Mouse (Mus musculus) c-Kit-positive CD71-positive TER-119-positive erythroid progenitor cells, embryonic 14.5 days (primary cell): ENCODE data around the gene Zfp652.

Experiments used
- DNase-seq: peaks from one replicate; pipeline ENCODE4 v3.0.0-alpha.2; 2013; ENCODE audit warnings: low spot score

The Zfp652 gene

DNA sequence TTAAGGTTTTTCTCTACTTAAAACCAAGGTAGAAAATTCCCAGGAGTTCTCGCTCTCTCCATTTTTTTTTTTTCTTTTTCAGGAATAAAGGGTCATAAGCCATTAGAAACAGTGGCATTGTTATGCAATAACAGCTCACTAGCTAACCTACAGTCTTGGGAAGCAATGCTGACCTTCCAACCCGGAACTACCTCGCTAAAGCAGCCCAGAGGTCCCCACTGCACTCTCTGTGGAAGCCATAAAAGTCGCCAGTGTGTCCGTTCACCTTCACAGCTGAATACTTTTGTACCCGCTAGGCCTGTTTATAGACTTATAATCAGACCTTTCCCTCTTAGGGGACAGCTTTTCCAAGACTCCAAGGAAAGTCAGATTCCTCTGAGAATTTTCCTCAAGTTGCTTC, 55.8 kb downstream of the Zfp652 start:
- DNase-seq: no peak

DNA sequence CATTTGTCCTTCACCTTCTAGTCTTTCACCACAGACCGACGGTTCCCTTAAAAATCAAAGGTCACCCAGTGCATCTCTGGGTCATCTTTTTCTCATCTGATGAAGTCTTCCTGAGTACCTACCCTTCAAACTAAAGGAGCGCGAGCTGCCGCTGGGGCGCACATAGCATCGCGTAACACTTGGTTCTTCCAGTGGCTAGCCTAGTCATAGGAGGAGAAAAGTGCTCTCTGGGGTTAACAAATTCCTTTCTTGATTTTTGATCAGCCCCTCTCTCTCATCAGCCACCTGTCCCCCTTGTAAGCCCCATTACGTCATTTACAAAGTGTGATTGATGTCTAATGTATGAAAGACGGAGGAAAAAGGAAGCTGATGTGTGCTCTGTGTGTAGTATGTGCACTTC, 56.7 kb downstream of the Zfp652 start:
- no peak for DNase-seq

DNA sequence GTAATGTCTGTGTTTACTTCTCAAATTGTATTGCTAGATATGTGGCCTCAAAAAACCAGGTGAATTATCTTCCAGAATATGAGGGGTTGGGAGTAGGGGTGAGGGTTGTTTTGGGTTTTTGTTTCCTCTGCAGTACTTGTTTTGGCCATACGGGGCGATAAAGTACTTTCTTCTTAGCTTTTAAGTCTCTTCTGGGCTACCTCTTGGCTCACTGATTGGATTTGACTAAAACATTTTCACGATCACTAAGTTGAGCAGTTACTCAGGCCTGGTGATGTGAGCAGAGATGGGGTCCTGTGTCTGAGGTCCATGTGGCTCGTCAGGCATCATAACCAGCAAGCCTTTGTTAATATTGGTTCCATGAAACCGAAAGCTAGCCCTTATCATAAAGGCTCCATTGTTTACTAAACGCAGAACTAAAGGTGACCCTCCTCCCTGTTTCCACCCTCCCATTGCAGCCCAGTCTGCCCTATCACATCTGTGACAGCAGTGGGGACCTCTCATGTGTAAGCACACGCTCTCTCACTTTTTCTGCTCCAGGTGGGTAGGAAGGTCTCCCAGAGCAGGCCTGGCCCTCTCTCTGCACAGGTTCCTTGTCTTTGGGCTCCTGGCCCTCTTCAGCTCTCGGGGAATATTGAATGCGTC, 58.4 kb downstream of the Zfp652 start:
- DNase-seq: peak; percentile 54

DNA sequence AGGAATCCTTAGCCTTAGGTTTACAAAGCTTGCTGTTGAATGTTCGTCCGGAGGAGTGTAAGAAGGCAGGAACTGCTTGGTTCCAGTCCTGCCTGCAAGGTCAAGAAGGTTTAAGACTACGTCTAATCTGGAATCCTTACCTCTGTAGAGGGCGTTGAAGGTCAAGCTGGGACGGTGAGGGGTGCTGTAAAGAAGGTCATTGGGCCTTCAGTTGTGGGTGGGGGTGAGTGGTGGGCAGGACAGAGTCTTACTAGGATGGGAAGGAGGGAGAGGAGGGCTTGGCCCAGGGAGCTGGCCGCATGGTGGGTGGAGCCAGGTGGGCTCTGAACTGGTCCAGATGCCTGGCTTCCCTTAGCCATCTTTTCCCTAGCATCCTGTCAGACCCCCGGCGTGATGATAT, 59.2 kb downstream of the Zfp652 start:
- no peak for DNase-seq

DNA sequence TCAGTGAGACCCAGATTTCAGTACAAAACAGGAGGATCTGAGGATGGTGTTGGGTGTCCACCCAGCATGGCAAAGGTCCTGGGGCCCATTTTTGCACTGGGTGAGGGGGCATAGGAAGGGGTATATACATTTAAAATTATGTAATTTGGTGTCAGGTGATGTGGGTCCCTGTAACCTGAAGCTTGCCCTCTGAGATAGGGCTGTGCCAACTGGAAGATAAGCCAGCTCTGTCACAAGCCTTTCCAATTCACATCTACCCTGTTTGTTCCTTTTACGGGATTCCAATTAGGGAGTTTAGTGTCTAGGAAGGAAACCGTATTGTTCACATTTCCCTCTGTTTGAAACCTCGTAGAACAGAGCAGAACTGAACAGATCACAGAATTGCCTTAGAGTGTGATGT, 60.8 kb downstream of the Zfp652 start:
- DNase-seq: no peak

DNA sequence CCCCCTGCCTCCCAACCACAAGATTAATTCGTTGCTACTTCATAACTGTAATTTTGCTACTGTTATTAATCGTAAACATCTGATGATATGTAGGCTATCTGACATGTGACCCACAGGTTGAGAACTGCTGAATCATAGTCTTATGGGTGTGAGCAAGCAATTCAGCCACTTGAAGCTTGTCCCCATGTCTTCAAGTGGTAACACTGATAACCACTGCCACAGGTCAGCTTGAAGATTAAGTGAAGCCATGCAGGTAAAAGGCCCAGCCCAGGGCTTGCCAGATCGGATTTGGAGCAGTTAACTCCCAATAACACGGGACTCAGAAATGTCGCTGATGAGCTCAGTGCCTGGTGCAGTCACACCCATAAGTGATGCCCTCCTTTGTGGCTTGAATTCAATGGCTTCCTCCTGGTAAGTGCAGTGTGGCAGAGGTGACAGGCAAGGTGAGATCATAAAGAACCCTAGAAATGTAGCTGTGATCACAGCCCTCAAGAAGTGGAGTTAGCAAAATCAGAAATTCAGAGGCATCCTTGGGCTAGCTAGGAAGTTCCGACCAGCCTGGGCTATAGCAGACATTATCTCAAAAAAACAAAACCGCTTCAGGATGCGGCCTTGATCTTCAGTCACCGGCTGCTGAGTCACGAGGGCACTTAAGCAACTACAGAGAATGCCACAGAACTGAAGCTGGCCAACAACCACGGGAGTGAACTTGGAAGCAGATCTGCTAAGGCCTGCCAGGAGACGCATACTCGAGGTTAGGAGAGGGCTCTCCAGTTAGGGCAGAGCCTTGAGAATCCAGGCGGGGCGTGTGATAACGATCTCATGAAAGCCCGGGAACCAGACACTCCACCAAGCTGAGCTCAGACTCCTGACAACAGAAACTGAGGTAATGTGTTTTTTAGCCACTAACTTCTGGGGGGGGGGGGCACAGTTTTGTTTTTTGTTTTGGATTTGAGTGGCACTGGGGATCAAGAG, 65.1 kb downstream of the Zfp652 start:
- DNase-seq: peak; percentile 76

DNA sequence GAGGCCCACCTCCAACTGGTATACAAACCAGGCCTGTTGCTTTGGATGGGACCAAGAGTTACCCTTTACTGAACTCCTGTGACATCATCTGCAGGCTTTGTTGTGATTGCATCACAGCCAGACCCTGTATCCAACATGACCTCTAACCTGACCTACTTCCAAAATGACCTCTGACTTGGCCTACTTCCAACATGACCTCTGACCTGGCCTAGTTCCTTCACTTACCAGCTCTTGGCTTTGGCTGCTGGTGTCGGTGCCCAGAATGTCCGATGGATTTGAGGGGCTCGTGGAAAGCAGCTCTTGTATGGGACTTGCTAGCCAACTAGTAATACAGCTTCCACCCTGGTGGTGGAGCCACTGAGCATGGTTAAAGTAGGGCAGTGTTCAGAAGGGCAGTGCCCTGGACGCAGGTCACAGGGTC, 66.4 kb downstream of the Zfp652 start:
- peak; percentile 41 for DNase-seq

DNA sequence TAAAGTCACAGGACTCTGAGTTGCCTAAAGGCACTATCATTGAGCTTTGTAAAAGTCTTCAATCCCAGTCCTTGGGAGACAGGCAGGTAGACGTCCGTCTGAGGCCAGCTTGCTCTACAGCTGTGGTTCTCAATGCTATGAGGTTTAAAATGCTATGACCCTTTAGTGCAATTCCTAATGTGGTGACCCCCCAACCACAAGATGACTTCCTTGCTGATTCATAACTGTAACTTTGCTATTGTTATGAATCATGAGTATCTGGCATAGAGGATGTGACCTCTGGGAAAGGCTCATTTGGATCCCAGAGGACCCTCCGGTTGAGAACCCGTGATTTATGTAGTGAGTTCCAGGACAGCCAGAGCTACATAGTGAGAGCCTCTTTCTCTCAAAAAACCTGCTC, 66.9 kb downstream of the Zfp652 start:
- no peak for DNase-seq

DNA sequence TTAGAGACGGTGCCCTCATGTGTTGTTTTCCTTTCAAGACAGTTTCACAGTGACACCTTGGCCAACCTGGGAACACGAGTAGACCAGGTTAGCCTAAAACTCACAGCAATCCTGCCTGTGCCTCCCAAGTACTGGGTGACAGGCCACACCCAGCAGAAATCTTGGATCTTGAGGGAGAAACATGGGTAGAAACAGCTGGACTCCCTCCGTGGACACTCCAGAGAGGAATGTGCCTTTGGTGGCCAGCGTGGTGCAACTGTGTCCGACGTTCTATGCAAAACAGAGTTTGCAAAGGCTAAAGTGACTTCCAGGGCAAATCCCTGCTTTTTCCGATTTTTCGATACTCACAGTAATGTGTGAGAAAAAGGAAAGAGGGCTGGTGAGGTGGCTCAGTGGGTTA, 68.0 kb downstream of the Zfp652 start:
- no peak for DNase-seq

DNA sequence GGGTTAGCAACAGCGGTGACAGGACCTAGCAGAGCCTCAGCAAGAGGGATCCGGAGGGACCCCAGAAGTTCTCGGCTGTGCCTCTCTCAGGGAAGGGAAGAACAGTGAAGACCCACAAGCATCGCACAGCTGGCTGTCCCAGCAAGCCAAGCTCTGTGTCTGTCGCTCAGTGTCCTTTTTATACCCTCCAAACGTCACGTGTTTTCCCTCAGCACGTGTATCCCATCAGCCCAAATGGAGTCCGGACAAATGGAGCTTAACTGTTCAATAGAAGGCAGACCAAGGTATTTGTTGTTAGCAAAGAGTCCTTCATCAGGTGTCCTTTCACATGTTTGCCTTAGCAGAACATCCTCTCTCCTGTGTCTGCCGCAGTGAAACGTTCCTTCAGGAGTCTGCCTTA, 69.1 kb downstream of the Zfp652 start:
- no peak for DNase-seq

DNA sequence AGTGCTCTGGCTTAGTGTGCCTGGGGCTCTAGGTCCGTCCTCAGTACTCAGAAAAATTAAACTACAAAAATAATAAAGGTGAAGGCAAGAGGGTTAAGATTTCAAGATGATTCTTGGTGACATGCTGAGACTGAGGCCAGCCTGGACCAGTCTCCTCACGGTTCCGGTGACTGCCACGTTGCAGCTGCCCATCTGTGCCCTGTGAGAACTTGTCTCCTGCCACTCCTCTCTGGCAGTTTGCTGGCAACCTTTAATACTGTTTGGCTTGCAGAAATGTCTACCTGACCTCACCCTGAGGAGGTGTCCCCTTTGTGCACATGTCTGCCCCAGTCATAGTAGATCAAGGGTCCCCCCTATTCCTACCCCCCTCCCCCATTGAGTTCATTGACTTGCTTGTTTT, 71.0 kb downstream of the Zfp652 start:
- DNase-seq: no peak

DNA sequence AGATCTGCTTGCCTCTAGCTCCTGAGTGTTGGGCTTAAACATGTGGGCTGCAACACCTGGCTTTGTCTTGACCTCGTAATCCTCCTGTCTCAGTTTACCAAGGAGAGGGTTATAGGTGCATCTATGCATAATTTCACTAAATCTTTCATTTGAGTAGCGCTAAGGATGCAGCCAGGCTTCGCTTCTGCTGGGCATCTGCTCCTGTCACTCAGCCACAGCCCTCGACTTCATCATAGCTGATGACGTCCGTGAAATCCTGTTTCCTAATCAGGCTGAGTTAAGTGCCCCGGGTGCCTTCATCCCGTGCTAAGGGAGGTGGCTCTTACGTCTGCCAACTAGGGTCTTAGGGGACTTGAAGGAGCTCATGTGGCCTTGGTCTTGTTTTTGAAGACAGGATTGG, 71.5 kb downstream of the Zfp652 start:
- DNase-seq: no peak

DNA sequence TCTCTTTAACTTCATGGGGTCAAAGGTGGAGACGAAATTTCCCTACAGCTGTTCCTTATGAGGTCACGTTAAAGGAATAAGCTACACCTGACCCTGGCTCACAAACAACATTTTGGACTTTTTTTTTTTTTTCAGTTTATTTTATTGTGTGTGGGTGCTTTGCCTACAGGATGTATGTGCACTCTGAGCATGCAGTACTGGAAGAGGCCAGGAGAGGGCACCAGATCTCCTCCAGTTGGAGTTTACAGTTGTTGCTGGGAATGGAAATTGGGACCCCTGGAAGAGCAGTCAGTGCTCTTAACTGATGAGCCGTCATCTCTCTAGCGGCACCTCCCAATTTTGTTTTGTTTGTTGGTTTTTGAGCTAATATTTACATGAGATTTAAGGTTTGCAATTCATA, 73.2 kb downstream of the Zfp652 start:
- no peak for DNase-seq

DNA sequence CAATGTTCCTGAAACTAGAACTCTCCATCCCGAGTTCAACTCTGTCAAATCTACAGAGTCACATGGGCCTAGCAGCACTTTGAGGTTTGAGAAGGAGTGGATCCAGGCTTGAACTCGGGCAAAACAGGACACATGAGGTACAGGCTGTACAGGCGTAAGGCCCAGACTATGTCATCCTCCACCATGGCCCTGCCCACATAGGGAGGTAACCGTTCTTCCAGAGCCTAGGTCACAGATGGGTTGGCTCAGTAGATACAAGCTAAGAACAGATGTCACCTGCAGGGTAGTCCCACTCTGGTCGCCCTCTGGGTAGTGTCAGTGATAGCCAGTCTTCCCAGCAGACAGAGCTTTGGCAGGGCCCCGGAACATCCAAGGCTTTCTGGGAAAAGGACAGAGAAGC, 74.0 kb downstream of the Zfp652 start:
- no peak for DNase-seq

DNA sequence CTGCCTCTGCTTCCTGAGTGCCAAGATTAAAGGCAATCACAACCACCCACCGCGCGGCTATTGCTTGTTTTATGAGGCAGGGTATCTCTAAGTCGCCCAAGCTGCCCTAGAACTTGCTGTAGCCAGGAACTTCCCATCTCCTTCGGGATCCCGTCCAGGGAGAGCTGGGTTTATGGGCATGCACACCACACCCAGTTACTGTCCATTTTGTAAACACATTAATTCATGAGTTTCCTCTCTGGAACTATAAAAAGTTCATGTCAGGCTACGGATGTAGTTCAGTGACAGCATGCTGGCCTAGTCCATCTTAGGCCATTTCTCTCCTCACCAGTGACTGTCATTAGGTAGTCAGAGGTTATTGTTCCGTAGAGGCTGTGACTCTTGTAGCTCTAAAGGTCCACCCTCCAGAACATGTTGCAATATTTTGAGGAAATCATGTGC, 77.0 kb downstream of the Zfp652 start:
- DNase-seq: no peak

DNA sequence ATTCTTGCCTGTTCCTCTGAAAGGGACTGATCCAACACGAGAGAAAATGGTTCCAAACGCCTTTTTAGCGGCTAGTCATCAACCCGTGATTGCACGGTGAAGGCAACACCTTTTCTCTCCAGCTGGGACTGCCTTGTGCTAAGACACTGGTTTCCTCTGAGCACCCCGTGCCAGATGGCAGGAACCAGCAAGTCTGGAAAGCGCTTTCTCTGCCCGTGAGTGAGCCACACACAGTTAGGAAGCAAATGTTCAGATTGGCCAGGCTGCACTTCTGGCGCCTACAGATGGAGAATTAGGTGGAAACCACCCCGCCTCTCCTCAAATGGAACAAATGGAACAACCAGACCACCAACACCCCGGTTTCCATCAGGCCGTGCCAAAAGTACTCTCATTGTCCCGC, 79.3 kb downstream of the Zfp652 start:
- no peak for DNase-seq

DNA sequence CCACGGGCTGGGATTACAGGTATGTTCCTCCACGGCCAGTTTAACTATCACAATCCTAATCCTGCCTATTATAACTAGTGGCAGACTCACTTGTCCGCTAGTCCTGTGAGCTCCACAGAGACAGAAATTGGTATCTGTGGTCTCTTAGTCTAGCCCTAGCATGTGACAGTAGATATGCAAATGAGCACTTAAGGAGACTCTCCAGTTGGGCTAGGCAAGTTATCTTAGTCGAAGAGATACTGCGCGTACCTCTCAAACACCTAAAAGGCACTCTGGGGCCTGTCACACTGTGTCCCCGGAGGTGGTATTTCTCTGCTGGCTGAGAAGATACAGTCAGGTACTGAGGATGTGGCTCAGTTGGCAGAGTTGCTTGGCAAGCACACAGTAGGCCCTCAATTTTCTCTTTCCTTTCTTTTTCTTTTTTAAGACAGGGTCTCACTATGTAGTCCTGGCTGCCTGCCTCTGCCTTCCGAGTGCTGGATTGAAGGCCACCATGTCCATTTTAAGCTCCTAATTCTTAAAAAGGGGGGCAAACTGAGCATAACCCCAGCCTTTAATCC, 80.6 kb downstream of the Zfp652 start:
- DNase-seq: peak; percentile 69

DNA sequence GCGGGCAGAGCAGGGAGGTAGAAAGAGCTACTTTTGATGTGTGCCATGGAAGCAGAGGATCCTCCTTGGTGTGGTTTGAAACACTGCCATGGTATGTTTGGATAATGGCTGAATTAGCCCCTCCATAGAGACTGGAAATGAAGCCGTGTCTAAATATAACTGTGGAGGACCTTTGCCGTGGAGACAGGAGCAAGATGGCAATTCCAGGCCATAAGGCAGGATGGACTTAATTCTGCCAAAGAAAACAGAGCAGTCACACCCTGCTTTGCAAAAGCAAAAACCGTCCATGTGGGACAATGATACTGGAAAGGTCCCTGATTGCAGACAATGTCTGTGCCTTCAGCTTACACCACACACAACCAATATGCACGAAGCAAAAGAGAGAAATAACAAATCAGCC, 81.7 kb downstream of the Zfp652 start:
- no peak for DNase-seq

DNA sequence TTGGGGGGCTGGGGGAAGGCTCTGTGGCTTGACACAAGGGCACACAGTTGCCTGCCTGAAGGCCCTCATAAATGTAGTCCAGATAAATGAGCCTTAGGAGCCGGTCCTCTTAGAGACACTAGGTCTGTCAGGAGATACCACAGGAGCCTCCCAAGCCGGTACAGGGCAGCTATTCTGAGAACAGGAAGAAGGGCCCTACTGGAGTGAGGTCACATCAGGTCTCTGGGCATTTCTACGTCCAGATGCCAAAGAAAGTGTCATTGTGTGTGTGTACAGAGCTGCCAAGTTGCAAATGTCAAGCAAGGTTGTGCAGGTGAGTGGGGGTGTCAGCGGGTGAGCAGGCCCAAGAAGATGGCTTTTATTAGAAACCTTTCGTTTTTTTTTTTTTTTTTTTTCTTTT, 83.1 kb downstream of the Zfp652 start:
- DNase-seq: no peak

DNA sequence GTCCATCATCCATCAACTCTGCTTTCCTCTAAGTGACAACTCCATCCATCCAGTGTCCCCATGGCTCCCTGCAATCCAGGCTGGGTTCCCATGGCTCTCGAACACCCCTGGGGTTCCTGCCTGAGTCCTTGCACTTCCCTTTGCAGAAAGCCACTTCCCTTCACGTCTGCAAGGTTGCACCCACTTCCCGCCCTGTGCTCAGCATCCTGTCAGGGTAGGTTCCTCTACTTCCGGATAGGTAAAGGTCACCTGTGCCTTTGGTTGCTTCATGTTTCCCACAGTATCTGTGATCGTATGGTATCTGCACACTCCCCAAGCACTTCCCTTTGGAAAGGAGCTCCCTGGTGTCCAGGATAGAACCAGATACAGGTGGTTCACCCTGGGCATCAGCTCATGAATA, 92.5 kb downstream of the Zfp652 start:
- no peak for DNase-seq

DNA sequence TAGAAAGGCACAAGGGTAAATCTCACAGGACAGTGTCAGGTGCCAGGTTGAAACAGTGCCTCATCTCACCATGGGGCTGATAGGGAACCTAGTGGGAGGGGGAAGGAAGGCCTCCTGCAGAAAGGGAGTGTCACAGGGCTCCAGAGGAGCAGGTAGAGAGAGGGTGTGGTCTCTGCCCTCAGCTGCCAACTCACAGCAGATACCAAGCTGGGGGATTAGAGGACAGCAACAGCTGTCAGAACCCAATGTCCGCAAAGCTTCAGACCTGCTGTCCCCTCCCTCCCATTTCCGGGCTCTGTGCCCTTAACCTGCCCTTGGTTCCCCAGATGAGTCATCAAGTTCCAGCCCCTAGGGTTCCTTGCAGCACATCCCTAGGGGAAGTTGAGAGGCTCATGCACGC, 93.1 kb downstream of the Zfp652 start:
- DNase-seq: peak; percentile 68

DNA sequence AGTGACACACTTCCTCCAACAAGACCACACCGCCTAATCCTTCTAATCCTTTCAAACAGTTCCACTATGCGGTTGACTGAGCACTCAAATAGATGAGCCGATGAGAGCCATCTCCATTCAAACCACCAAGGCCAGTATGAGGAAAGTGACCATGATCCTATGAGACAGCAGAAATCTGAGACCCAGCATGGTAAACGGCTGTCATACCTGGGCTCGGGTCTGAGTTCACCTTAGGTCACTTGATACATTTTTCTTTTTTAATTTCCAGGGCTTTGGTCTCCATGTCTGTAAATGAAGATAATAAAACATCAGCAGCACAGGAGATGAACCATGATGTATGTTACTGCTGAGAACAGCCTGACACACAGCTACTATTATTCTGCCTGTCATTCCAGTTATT, 95.4 kb downstream of the Zfp652 start:
- DNase-seq: no peak

DNA sequence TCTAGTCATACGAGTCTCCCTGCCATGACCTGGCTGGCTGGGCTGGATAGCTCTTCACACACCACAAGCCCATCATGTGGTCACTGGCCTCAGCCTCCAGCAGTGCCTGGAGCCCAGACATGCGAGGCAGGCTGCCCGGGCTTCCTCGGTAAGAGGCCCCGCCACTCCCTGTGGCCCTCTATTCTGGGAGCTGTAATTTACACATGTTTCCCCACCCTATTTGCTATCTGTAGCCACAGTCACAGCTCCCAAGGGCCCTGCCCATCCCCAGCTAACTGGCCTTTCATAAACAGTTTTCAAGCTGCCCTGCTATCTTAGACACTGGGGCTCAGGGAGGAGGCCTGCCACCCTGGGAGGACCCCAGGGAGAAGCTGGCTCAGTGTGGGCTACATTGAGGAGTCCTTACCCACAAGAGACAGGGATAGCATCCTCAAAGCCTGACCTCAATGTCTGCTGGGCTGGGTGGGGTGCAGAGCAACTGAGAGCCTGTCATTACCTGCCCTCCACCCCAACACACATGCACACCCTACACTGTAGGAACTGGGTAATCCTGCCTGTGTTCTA, 96.1 kb downstream of the Zfp652 start:
- peak; percentile 90 for DNase-seq
